Mouse (Mus musculus): ENCODE results near the gene Atxn1.
A peak's percentile ranks its signal among the peaks of the same experiment; 100 is the strongest.

The Atxn1 gene

DNA sequence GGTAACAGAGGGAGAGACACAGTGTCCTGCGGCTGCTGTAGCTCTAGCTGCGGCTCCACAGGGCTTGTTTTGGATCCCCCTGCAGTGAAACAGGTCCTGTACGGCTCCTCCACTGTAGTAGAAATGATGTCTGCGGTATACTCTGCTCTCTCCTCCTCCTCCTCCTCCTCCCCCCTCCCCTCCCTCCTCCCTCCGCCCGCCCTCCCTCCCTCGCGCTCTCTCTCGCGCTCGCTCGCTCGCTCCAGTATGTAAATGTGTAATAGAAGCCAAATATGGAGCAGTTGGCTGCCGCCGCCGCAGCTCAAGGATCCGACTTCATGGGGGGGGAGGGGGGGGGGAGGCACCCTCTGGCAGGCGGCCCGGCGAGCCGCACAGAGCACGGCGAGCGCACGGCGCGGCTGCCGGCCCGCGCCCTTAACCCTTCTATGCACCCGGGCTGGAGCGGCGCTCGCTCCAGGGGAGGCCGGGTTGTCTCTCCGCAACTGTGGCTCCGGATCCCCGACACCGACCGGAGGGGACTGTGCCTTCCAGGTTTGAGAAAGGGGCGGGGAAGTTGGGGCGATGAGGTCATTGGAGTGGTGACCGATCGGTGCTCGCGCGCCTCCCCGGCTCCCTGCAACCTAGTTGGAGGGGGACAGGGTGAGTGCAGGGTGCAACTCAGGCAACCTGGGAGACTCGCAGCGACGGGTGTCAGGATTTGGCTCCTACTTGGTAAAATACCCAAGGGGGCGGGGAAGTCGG, at the start of gene Atxn1:
Atxn1 (minus strand) TSS at position 156 of the 741 bp plus-strand sequence.
- DNase-seq (ENCODE audit: low read depth, low spot score): peak; percentile 91

DNA sequence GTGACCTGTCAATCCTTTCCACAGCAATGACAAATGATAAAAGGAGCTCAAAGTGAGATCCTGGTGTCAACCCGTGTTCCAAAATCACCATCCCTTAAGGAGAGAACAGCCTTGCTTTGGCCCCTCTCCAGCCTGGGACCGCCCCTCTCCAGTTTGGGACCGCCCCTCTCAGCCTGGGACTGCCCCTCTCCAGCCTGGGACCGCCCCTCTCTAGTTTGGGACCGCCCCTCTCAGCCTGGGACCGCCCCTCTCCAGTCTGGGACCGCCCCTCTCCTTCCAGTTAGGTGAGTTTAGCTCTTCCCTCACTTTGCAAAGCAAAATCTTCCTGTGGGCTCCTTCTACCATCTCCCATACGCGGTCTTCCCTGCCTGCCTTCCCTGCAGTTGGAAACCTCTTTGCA, 46.4 kb upstream of the Atxn1 start:
- DNase-seq (ENCODE audit: low read depth, low spot score): no peak

DNA sequence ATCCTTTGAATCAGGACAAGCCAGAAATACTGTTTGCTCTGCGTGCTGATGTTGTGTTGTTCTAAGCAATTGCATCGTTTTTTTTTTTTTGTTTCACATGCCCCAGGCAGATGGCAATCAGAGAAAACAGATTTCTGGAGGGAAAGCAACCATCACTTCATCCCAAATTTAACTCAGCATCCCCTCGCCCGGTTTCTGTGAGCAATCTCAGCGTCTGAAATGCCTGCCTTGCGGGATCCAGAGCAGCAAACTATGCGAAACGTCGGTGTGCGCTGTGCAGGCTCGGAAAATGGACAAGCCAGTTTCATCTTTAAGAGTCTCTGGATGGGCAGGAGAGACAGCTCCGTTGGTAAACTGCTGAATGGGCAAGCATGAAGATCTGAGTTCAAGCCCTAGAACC, 45.3 kb upstream of the Atxn1 start:
- no peak for DNase-seq (ENCODE audit: low read depth, low spot score)

DNA sequence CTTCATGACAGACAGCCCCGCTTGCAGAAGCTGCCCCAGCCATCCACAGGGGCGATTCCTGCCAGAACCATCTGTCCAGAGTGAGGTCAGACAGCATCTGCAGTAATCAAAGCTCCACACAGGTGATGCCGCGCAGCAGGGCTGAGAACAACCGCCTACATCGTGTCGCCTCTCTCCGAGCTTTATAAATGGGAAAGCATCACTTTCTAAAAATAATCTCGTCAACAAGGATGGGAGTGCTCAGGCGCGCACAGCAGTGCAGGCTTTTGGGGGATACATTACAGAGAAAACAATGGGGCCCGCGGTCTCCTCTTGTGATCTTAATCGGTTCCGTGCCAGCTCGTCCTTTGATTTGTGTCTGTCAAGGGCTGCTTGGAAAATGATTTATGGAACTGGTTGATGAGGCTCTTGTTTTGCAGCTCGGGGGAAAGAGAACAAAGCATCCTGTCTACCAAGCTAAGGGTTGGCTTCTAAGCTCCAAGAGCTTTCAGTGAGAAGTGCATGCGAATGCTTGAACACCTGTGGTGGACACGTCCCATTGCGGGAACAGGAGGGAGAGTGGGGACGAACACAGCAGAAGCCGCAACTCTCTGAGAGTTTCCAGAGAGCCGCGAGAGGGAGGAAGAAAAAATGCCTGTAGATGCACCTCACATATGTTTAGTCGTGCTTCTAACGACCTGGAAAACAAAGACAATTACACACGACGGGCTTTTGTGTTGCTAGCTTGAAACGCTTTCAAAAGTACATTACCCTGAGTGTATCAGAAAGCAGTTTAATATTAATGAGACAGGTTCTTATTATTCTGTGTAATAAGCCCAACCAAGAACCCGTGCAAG, 44.2 kb upstream of the Atxn1 start:
- DNase-seq (ENCODE audit: low read depth, low spot score): no peak

DNA sequence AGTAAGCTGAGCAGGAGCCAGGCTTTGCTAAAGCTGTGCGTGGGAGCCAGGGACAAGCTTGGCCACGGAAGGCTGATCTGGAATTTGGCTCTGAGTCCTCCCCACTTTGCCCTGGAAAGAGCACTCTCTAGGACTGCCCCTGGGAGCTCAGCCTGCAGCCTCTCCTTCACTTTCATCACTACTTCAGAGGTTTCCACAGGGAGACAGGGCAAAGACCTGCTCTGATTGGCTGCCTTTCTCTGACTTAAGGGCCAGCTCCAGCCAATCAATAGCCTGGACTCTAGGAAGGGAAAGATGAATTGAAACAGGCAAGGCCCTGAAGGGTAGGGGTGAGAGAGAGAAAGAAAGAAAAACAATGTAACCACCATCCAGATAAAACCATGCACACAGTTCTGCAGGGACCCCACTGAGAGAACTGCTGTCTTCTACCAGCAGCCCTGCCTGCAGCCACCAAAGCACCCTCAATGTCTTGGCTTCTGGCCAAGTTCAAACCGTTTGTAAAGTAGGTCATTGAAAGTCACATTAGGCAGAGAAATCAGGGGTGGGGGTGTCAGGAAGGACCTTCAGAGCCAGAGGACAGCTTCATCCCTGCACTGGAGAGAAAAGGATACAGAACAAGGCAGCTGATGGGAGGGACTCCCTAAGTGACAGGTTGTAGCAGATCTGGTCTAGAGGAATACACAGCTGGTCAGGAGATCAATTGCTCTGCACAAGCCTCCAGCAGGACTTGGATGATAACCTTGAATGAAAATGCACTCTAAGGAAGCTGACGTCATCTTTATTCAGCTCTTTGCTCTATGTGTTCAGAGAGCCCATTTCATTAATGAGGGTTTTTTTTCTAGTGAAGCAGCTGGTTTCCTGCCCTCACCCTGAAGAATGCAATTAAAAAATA, 41.6 kb upstream of the Atxn1 start:
- peak; percentile 42 for DNase-seq (ENCODE audit: low read depth, low spot score)

DNA sequence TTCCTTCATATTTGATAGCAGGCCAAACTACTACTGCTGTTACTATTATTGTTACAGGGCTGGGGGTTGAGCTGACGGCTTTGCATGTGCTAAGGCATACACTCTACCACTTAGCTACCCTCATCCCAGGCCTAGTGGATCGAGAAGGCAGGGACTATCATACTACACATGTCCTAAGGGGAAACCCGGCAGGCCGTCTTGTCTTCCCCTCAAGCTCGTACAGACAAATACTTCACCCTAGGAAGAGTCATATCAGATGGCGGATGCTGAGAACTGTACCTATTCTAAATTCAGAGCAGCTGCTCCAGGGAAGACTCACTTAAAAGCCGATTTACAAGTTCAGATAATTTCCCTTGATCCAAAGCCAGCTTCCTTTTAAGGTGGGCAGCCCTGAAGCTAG, 40.8 kb upstream of the Atxn1 start:
- DNase-seq (ENCODE audit: low read depth, low spot score): no peak

DNA sequence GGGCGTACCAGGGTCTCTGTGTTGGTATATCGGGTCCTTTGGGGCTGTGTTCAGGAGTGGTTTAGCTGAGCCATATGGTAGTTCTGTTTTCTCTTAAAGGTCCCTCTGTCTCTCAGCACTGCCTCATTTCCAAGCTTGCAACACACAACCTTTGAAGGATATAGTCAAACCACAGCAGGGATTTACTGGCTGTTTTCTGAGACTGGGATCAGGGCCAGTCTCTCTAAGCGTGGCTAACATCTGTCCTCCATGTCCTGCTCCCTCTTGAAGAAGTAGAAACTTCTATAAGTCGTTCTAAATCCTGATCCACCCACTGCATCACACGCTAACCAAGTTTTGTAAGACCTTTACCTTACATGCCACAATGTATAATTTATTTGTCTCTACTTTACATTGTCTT, 36.5 kb upstream of the Atxn1 start:
- DNase-seq (ENCODE audit: low read depth, low spot score): no peak

DNA sequence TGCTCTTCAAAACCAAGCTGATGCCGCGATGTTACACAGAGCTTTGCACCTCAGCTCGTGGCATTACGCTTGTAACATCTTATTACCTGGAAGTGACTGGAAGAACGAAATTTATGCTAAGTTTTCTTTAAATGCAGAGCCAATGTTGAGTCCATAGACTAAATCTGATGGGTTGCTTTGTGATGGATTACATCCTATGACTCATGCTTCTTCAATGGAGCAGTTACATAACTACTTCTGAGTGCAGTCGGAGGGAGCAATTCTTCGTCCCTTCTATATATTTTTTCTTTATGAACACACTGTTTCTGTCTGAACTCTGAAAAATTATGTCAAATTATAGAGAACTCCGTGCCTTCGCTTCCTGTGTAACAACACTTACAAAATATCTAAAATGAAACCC, 28.1 kb upstream of the Atxn1 start:
- DNase-seq (ENCODE audit: low read depth, low spot score): no peak

DNA sequence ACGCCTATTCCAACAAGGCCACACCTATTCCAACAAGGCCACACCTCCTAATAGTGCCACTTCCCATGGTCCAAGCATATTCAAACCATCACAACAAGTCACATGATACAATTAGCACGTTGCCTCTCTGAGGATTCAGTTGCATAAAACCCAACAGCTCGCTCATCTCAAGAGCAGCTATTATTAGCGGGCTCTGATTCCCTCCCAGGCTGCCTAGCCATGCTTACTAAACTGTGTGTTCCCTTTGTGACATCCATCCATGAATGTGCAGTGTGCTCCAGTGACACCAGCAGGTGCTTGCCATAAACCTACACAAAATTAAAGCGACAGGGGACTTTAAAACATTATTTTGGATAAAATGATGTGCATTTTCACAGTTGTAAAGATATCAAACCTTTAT, 25.7 kb upstream of the Atxn1 start:
- DNase-seq (ENCODE audit: low read depth, low spot score): no peak

DNA sequence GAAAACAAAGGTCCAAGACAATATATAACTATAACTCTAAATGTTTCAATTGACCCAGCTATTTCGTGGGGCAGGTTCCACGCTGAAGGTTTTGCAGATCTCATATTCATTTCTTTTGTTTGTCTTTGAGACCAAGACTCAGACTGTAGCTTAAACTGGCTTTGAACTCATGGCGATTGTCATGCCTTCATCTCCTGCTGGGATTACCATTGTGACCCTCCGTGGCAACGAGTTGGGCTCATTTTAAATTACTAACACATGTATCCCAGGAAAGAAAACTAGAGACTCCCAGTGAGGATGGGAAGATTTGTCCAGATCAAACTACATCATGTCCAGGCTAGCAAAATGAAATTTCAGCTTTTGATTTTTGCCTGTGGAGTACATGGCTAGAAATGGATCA, 14.4 kb upstream of the Atxn1 start:
- DNase-seq (ENCODE audit: low read depth, low spot score): no peak

DNA sequence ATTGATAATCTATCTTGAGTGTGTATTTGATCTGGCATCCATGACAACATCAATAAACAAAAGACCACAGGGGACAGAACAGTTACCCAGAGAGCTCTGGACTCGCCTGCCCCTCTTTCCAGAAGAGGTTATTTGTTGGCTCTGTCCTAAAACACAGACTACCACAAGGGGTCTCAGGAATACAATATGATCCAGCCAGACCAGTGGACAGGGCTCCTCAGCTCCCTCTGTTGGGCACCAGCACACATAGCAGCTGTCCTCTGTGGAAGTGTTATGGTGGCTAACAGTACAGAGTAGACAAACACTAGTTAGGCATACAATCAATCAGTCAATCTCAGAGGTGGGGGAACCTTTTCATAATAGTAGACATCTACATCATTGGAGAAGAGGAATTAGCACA, 12.1 kb upstream of the Atxn1 start:
- DNase-seq (ENCODE audit: low read depth, low spot score): no peak

DNA sequence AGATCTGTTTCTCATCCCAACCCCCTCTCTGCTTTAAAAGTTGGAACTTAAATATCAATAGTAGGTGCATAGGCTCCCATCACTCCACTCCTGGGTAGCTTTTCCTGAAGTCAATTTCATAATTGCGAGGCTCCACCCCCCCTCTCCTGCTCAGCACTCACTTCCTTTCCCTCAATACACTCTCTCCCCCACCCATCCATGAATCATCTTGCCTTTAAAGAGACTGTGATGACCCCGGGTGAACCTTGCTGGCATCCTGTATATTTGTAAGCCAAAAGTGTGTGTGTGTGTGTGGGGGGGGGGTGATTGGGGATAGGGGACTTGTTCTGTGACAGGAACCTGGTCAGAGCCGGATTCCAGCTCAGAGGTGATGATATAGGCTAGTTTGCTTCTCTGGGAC, 9.8 kb upstream of the Atxn1 start:
- DNase-seq (ENCODE audit: low read depth, low spot score): no peak

DNA sequence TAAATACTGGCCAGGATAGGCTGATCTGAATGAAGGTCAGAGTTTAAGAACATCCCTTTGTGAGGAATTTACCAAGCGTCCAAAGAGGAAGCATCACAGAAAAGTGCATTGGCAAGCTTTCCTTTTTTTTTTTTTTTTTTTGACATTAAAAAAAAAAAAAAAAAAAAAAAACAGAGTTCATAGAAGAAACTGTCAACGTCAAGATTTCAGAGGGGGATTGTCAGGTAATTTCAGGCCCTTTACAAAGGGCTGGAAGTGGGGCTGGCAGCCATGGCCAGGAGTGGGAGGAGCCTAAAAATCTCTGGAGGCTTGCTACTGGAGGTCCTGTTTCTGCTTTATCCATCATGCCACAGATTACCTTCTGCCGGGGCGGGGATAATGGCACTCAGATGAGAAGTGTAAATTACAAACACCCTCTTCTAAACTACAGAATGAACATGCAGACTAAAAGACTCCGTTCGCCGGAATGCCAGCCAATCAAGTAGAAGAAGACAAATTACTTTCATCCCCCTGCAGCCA, 9.2 kb upstream of the Atxn1 start:
- DNase-seq (ENCODE audit: low read depth, low spot score): no peak

DNA sequence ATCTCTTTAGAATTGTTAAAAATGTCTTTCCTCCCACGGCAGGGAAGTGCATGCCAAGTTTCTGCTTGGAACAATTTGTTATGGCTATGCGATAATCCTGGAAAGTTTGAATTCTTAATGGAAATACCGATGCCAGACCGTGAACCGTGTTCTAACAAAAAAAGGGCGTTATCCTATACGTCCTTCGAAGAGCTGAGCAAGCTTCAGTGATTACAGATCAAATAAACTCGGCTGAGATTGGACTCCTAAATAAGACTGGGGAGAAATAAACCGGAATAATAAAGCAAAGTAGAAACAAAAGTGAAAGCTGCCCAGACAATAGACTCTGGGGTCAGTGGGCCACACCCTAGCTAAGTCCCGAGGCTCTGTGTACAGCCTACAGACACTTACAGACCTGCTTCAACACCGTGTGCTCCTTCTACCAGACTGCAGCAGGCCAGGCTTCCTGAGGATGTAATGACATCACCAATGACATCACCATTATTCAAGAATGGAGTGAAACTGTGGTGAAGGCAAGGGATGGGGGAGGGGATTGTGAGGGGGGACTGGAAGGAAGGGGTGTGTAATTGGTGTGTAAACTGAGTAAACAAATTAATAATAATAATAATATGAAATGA, 6.2 kb upstream of the Atxn1 start:
- DNase-seq (ENCODE audit: low read depth, low spot score): no peak

DNA sequence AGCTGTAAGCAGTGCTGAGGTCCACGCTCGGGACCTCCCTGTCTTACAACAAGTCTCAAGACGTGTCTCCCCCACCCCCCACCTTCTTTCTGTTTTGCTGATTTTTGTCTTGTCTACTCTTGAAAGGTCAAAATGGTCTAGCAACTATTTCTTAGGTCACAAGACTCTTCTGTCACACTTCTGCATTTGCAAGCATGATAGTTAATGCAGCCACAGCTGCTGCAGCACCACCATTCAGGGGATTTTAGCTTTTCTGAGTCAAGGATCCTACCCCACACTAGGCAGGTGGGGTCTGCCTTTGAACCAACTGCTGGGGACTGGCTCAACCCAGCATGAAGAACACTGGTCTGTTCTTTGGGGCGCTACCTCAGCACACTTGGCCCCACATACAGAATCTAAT, 3.4 kb upstream of the Atxn1 start:
- DNase-seq (ENCODE audit: low read depth, low spot score): no peak

DNA sequence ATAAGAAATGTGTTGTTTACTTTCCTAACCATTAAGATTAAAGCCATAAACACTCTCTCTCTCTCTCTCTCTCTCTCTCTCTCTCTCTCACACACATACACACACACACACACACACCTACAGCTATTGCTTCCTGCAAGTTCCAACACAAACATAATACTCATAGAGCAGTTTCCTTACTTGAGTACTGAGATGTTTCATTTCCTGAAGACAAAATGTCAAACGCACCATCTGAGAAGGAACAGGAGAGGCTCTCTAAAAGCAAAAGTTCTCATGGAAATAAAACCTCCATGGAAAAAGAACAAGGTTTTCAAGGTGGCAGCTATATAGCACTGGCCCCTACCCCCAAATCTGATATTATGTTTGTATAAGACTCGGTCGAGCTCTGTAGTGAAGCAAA, 2.6 kb upstream of the Atxn1 start:
- no peak for DNase-seq (ENCODE audit: low read depth, low spot score)

DNA sequence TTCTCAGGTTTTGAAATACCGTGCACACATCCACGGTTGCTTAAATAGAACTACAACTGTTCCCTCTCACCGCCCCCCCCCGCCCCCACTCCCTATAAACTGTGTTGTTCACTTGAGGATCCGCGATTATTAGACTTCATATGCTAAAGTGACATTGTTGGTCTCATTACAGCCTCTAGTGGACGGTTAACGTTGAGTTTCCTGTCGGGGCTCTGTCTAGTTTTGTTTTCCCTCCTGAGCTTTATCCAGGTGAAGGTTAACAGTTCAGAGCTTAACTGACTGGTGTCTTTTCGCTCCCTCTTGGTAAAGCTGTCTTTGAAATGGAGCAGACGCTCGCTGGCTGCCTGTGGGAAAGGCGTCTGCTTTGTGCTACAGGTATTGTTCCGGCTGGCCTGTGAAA, 1.8 kb upstream of the Atxn1 start:
- peak; percentile 30 for DNase-seq (ENCODE audit: low read depth, low spot score)

DNA sequence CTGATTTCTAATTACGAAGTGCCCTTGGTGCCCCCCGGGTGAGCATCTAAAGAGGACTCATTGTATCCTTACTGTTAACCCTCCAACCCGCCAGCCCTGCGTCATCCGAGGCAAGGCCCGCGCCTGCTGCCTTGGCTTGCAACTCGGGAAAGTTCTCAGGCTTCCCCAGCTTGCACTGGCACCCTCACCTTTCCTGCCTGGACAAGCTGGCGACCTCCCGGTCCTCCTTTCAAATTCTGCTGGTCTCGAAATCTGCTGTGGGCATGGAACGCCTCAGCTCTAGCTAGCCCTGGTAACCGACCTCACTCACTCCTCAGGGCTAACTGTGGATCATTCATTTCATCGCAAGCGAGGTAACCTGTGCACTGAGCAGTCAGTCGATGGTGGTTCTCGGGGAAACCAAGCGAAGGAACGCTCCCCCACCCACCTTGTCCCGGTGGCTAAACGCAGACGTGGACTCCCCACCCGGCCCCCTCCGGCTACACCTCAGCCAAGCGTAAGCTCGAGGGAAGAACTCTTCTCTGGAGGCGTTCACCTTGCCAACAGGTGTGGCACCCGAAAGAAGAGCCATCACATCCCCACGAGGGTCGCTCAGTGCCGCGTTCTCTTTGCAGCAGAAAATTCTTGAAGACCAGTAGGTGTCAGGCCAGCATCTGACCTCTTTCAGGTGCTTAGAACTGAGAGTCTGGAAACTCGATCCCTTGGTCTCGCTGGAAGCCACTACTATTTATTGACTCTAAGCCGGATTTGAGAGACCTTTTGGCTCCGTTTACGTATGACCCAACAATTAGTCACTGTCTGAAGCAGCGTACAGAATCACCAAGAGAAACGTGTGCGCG, 1.0 kb upstream of the Atxn1 start:
- DNase-seq (ENCODE audit: low read depth, low spot score): peak; percentile 44

DNA sequence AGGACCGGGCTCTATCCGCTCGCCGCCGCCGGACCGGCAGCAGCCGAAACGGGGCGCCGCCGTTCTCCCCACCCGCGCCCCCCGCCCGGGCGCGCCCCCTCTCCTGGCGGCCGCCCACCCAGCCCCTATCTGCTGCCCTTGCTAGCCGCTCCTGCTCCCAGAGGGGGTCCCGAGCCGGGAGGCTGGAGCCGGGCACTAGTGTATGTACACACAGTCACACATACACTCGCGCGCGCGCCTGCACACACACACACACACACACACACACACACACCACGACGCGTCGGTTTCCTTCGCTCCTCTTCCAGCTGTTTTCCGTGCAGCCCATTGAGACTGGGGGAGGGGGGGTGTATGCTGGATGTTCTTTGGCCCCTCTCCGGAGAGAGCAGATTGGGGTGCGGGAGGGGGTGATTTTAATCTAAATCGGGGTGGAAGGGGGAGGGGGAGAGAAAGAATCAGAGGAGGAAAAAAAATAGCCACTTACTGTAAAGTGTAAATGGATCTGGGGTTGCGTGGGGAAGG, 416 bp downstream of the Atxn1 start:
- peak; percentile 46 for DNase-seq (ENCODE audit: low read depth, low spot score)

Data from skeletal muscle tissue, adult 2 months (tissue).